Mouse (Mus musculus) embryonic facial prominence, embryonic 12.5 days (tissue): ENCODE measurements around the gene Esrrg. TPM values are rescaled to one million over a fixed set of nuclear protein-coding genes. Genes with fewer than 3 reads are reported as not detected.

ENCODE experiments used
- ATAC-seq: fragments of 200-750 bp; cut with Nextera tagmentation; 2 replicates; pipeline ENCODE4 v1.8.0; 2017; ENCODE audit not compliant: insufficient number of reproducible peaks, insufficient read depth, low FRiP score, low TSS enrichment
- H3K27ac ChIP-seq: fragments of 300-500 bp; sonication (generic); 2 replicates; pipeline ENCODE4 v1.5.1; 2016; ENCODE audit warnings: mild to moderate bottlenecking
- H3K27me3 ChIP-seq: fragments of 300-500 bp; sonication (generic); 2 replicates; pipeline ENCODE4 v1.6.1; 2016; ENCODE audit warnings: mild to moderate bottlenecking, moderate library complexity
- H3K36me3 ChIP-seq: fragments of 300-500 bp; sonication (generic); 2 replicates; pipeline ENCODE4 v1.6.1; 2016; ENCODE audit warnings: mild to moderate bottlenecking
- H3K4me1 ChIP-seq: fragments of 300-500 bp; sonication (generic); 2 replicates; pipeline ENCODE4 v1.6.1; 2016
- H3K4me2 ChIP-seq: fragments of 300-500 bp; sonication (generic); replicated peaks from 2 replicates; pipeline ENCODE4 v1.6.1; 2016; ENCODE audit warnings: mild to moderate bottlenecking, moderate library complexity
- H3K4me3 ChIP-seq: fragments of 300-500 bp; sonication (generic); 2 replicates; pipeline ENCODE4 v1.5.1; 2016; ENCODE audit warnings: mild to moderate bottlenecking
- H3K9ac ChIP-seq: fragments of 300-500 bp; sonication (generic); 2 replicates; pipeline ENCODE4 v1.6.1; 2016; ENCODE audit warnings: mild to moderate bottlenecking, moderate library complexity
- H3K9me3 ChIP-seq: fragments of 300-500 bp; sonication (generic); 2 replicates; pipeline ENCODE4 v1.6.1; 2016; ENCODE audit warnings: mild to moderate bottlenecking, moderate library complexity
- WGBS: fragments of 180-500 bp; shearing (Covaris S2); methylation state at CpG from one replicate; pipeline ENCODE4 v1.1.7; 2016; 5-methylcytosine and 5-hydroxymethylcytosine counted together
- polyA plus RNA-seq: library from polyadenylated mRNA; unstranded; fragments of >200 nt; fragmentation: Nextera tagmentation; extraction: Ambion mirVana; gene quantifications from 2 replicates; pipeline ENCODE4 v1.2.1, GENCODE M21; 2016

The Esrrg gene
- polyA plus RNA-seq, 1 experiment from 2014 or later: 2.1 TPM

DNA sequence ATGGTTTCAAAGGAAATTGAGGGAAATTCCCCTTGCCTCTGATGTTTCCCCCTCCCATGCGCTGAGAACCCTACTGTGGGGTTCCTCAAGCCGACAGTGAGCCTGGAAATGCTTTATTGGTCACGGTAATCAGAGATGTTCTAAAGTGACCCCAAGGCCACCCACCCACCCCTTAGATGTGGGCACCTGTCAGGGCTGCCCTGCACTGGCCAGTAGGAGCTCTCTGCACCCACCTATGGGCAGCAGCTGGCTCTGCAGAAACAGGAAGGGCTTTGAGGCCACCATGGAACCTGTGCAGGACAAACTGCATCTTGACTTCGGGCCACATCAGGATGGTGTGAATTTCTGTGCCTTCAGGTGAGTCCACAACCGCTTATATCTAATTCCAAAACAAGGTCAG lies 401.3 kb downstream of the Esrrg start:
- no peak overlapping the region for H3K4me2 ChIP-seq
- no peaks in the 10 kb centered on the region for H3K4me1 ChIP-seq
- no peak for ATAC-seq
- H3K27me3 ChIP-seq: no peaks in the 10 kb centered on the region
- 68% methylated on average over 5 of the region's 5 CpGs for WGBS
- H3K9ac ChIP-seq: no peak overlapping the region
- H3K4me3 ChIP-seq: no peak overlapping the region
- H3K27ac ChIP-seq: no peak overlapping the region
- H3K36me3 ChIP-seq: no peaks in the 10 kb centered on the region
- H3K9me3 ChIP-seq: no peaks in the 10 kb centered on the region

DNA sequence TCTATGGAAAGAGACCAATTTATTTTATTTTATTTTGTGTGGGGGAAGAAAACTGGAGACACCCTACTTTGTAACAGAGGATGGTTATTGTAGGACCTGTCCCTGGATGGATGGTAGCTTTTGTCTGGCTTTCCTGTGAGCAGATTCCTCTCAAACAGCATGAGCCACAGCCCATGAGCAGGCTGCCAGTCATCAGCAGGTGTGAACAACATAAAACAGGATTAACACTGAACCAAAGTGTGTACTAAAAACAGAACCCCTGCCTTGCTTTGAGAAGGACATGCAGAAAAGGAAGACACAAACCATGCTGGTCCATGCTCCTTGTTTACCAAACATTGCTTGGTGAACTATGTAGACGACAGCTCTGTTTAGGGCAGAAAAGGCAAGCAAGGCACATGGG lies 402.3 kb downstream of the Esrrg start:
- no peak for ATAC-seq
- 75% methylated on average over 1 of the region's 1 CpGs for WGBS

DNA sequence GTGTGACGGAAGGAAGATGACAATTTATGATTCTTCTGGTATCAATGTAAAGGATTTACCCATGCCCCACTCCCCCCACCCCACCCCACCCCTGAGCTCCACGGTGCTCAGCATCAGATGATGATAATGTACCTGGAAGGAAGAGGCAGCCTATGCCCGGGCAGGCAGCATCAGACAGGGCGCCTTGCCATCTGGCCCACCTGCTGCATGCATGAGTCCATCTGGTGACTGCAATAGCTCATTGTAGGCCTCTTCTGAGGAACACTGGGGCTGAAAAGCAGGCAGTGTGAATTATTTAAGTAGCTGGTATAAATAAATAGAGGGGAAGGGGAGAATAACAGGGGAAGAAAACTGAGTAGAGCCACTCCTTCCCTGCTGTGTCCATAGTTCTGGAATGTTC lies 405.8 kb downstream of the Esrrg start:
- Histone ChIP-seq H3K9me3 (no peaks in the 10 kb centered on the region), H3K4me1 (no peaks in the 10 kb centered on the region), H3K36me3 (no peaks in the 10 kb centered on the region), H3K27me3 (no peaks in the 10 kb centered on the region), H3K4me3 (no peak overlapping the region), H3K4me2 (no peak overlapping the region), H3K27ac (no peak overlapping the region), H3K9ac (no peak overlapping the region)
- 73% methylated on average over 4 of the region's 4 CpGs for WGBS
- no peak for ATAC-seq

More for the DNA sequence above, 402.3 kb downstream of the Esrrg start:
- H3K4me2 ChIP-seq: no peak overlapping the region
- H3K4me1 ChIP-seq: no peaks in the 10 kb centered on the region
- no peak overlapping the region for H3K9ac ChIP-seq
- H3K9me3 ChIP-seq: no peaks in the 10 kb centered on the region
- H3K4me3 ChIP-seq: no peak overlapping the region
- no peaks in the 10 kb centered on the region for H3K36me3 ChIP-seq
- no peaks in the 10 kb centered on the region for H3K27me3 ChIP-seq
- H3K27ac ChIP-seq: no peak overlapping the region

DNA sequence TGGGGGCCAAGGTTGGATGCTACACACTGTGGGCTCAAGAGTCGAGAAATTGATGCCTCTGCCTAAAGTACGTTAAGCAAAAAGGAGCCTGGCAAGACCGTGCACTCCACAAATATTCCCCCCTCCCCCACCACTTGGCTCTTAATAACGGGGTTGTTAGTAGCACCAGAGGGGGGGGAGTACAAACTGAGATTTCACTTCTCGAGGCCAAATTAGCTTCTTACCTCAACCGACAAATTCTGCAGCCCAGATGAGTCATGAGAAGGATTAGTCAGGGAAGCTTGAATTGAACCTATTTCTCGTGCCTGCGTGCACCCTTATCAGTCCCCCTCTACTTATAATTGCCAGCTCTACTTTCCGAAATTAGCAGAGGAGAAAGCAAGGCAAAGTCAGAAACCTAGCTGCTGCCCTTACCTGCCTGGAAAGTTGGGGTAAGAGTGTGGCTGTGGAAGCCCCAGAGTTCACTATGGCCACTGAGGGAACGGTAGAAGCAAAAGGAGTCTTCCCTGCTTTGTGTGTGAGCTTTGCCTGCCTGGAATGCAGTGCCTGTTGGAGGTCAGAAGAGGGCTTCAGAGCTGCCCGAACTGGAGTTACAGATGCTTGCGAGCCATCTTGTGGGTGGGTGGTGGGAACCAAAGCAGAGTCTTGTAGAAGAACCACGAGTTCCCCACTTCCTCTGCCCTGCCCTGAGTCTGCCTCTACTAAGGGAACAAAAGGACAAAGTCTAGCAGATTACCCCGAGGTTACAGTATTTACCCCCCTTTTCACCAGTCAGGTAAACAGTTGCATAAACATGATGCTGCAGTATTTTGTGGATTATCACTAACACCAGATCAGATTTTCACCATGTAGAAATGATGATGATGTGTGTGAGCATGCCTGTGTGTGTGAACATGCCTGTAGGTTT lies 409.6 kb downstream of the Esrrg start:
- H3K27me3 ChIP-seq: no peaks in the 10 kb centered on the region

DNA sequence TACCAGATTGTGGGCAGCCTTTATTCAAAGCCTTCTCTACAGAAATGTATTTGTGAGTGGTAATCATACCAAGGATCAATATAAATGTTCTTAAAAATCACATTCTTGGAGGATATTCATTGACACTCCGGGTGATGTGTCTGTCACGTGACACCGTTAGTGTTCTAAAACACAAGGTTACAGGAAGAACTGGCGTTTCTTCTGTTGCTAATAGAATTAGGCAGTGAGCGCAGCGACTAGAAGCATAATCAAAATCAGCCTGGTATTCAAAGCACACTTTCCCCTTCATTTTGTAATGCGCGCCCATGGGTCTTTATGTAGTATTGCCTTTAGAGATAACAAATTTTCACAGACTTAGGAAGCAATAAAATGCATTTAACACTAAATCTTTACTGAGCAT lies 420.6 kb downstream of the Esrrg start:
- Histone ChIP-seq H3K27ac (no peak overlapping the region), H3K9me3 (no peaks in the 10 kb centered on the region), H3K4me3 (no peak overlapping the region), H3K4me2 (no peak overlapping the region), H3K9ac (no peak overlapping the region), H3K36me3 (no peaks in the 10 kb centered on the region), H3K27me3 (no peaks in the 10 kb centered on the region), H3K4me1 (no peaks in the 10 kb centered on the region)
- 54% methylated on average over 8 of the region's 8 CpGs for whole genome bisulfite sequencing
- ATAC-seq: no peak

More for the DNA sequence above, 409.6 kb downstream of the Esrrg start:
- Histone ChIP-seq H3K27ac (no peak overlapping the region), H3K9ac (no peak overlapping the region), H3K9me3 (no peaks in the 10 kb centered on the region), H3K4me2 (no peak overlapping the region), H3K4me1 (no peaks in the 10 kb centered on the region), H3K4me3 (no peak overlapping the region), H3K36me3 (no peaks in the 10 kb centered on the region)
- WGBS: 60% methylated on average over 14 of the region's 14 CpGs
- no peak for ATAC-seq

DNA sequence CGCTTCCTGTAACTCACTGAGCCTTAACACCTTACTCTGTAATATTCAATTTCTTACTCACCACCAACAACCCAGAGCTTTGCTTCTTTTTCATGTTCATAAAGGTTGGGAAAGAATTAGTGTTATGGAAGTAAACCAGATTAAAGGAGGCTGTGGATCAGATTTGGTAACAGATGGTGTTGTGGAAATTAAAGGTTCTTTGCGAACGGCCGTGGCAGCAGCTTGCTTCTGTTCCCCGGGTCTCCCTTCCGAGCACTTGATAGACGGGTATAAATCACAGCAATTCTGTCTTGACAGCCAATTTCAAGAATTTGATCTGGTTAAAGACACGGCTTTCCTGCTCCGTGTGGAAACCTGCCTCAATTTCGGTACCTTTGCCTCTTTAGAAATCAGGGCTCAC lies 421.5 kb downstream of the Esrrg start:
- Histone ChIP-seq H3K4me1 (no peaks in the 10 kb centered on the region), H3K9ac (no peak overlapping the region), H3K27ac (no peak overlapping the region), H3K27me3 (no peaks in the 10 kb centered on the region), H3K36me3 (no peaks in the 10 kb centered on the region), H3K4me2 (no peak overlapping the region), H3K9me3 (no peaks in the 10 kb centered on the region), H3K4me3 (no peak overlapping the region)
- ATAC-seq: no peak
- 38% methylated on average over 10 of the region's 10 CpGs for WGBS

DNA sequence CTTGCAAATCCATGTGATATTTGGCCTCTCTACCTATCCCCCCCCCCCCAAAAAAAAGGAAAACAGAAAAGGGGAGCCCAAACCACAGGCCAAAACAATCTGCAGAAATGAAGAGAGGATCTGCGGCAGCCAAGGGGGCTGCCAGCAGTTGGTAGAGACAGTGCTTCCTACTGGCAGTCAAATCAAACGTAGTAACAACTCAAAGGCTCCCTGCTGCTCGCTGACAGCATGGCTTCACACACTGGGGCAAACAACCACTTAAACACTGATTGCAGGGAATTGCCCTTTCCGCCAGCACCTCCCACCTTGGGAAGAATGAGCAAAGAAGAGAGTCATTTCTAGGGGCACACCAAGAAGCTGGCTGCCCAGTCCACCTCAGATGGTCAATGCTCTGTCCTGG lies 422.7 kb downstream of the Esrrg start:
- H3K9me3 ChIP-seq: no peaks in the 10 kb centered on the region
- no peak overlapping the region for H3K4me2 ChIP-seq
- H3K36me3 ChIP-seq: no peaks in the 10 kb centered on the region
- no peak overlapping the region for H3K27ac ChIP-seq
- ATAC-seq: no peak
- no peaks in the 10 kb centered on the region for H3K27me3 ChIP-seq
- H3K4me3 ChIP-seq: no peak overlapping the region
- no peaks in the 10 kb centered on the region for H3K4me1 ChIP-seq
- WGBS: 30% methylated on average over 4 of the region's 4 CpGs
- H3K9ac ChIP-seq: no peak overlapping the region

DNA sequence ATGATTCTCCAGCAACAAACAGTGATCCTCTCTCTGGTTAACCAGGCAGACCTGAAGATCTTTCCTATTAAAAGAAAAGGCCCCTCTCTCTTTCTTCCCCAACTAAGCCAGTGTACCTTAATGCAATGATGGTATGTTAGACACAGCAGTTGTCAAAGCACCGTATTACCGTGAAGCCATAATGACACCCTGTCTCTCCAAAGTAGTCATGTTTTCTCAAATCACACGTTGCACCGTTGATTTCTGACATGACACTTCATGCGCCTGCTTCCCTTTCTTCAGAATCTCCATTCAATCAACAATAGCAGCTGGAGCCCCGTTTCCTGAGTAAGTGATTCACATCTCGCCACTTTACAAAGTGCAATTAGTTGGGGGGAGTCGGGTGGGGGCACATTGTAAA lies 427.4 kb downstream of the Esrrg start:
- no peak overlapping the region for H3K9ac ChIP-seq
- no peak overlapping the region for H3K27ac ChIP-seq
- WGBS: 60% methylated on average over 8 of the region's 8 CpGs
- H3K36me3 ChIP-seq: no peaks in the 10 kb centered on the region
- H3K4me1 ChIP-seq: no peaks in the 10 kb centered on the region
- no peak overlapping the region for H3K4me2 ChIP-seq
- no peaks in the 10 kb centered on the region for H3K27me3 ChIP-seq
- no peaks in the 10 kb centered on the region for H3K9me3 ChIP-seq
- no peak overlapping the region for H3K4me3 ChIP-seq
- no peak for ATAC-seq

DNA sequence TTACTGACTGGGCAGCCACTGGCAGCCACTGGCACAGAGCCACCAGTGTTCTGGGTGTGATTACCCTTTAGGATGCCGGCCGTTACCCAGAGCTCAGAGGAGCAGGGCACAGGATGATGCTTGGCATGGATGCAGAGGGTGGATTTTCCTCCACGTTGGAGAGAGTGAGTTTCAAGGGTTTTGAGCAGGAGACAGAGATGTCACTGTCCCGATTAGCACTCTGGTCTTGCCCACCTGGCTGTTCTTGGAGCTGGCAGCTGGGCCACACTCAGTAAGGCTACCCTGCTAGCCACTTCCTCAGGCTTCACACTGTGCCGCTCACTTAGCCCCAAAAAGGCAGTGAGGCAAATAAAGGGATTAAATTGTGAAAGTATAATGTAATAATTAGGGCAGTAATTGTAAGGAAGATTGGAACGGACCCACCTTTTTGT lies 438.1 kb downstream of the Esrrg start:
- no peaks in the 10 kb centered on the region for H3K9me3 ChIP-seq
- no peaks in the 10 kb centered on the region for H3K36me3 ChIP-seq
- WGBS: 75% methylated on average over 6 of the region's 6 CpGs
- no peak overlapping the region for H3K4me2 ChIP-seq
- no peak overlapping the region for H3K4me3 ChIP-seq
- no peak overlapping the region for H3K27ac ChIP-seq
- H3K4me1 ChIP-seq: no peaks in the 10 kb centered on the region
- H3K27me3 ChIP-seq: no peaks in the 10 kb centered on the region
- H3K9ac ChIP-seq: no peak overlapping the region
- ATAC-seq: no peak

DNA sequence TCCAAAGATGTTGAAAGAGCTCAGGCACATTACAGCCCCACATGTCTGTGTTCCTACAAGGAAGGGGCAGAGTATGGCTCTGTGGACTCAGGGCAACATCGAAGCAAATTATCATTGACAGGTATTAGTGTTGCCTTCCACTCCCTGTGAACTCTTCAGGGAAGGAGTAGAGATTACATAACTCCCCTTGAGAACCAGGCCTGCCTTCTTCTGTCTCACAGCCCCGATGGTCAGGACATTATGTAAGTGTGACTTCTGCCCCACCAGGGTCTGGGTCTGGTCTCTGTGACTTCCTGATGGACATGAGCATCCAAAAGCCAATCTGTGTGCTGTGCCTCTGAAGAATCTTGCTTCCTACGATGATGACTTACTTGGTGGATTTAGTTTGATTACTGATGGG lies 438.6 kb downstream of the Esrrg start:
- ATAC-seq: no peak
- H3K4me1 ChIP-seq: no peaks in the 10 kb centered on the region
- H3K9ac ChIP-seq: no peak overlapping the region
- H3K9me3 ChIP-seq: no peaks in the 10 kb centered on the region
- 78% methylated on average over 3 of the region's 3 CpGs for WGBS
- H3K27ac ChIP-seq: no peak overlapping the region
- H3K27me3 ChIP-seq: no peaks in the 10 kb centered on the region
- H3K36me3 ChIP-seq: no peaks in the 10 kb centered on the region
- H3K4me3 ChIP-seq: no peak overlapping the region
- no peak overlapping the region for H3K4me2 ChIP-seq

DNA sequence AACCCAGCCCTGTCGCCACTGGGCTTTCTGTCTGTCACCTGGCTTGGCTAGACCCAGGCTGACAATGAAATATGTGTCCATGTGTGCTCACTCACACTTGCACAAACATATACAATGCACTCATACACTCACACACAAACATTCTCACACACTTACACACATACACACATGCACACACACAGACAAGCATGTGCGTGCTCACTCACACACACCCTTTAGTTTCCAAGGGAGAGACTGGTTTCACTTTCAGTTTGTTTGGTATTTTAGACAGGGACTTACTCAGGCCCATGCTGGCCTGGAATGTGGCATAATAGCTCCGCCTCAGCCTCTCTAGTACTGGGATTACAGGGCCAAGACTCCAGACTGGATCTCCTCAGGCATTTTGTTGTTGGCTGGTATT lies 447.3 kb downstream of the Esrrg start:
- no peaks in the 10 kb centered on the region for H3K36me3 ChIP-seq
- H3K4me2 ChIP-seq: no peak overlapping the region
- 0 out of 2 replicates have a peak, but pooled peaks have one; percentile 56 for ATAC-seq
- WGBS: 64% methylated on average over 3 of the region's 3 CpGs
- no peak overlapping the region for H3K4me3 ChIP-seq
- H3K27ac ChIP-seq: no peak overlapping the region
- 0 out of 2 replicates have a peak, but pooled peaks cover 4% of the 10 kb centered on the region for H3K4me1 ChIP-seq
- no peaks in the 10 kb centered on the region for H3K27me3 ChIP-seq
- H3K9me3 ChIP-seq: no peaks in the 10 kb centered on the region
- H3K9ac ChIP-seq: no peak overlapping the region

DNA sequence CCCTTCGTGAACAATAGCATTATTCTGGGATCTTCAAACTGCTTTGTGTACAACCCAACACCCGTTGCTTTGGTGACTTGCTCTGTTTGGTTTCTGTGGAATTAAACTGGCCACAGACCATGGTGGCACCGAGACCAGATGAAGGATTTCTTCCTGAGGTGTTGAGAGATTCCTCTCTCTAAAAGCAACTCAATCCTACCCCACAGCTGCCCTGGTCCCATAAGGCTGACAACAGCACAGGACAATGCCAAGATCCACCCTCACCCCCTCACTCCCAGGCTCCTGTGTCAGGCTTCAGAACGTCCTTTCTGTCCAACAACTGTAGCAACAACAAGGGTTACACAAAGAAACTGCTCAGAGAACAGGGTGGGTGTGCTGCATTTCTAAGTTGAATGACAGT lies 449.3 kb downstream of the Esrrg start:
- no peak for ATAC-seq
- no peak overlapping the region for H3K27ac ChIP-seq
- 0 out of 2 replicates have a peak, but pooled peaks cover 4% of the 10 kb centered on the region for H3K4me1 ChIP-seq
- no peak overlapping the region for H3K4me3 ChIP-seq
- no peak overlapping the region for H3K4me2 ChIP-seq
- 66% methylated on average over 4 of the region's 4 CpGs for WGBS
- H3K27me3 ChIP-seq: no peaks in the 10 kb centered on the region
- H3K9ac ChIP-seq: no peak overlapping the region
- H3K9me3 ChIP-seq: no peaks in the 10 kb centered on the region
- H3K36me3 ChIP-seq: no peaks in the 10 kb centered on the region
